11 mouse cellular contexts compared by ENCODE assay signal in the genomic region with DNA sequence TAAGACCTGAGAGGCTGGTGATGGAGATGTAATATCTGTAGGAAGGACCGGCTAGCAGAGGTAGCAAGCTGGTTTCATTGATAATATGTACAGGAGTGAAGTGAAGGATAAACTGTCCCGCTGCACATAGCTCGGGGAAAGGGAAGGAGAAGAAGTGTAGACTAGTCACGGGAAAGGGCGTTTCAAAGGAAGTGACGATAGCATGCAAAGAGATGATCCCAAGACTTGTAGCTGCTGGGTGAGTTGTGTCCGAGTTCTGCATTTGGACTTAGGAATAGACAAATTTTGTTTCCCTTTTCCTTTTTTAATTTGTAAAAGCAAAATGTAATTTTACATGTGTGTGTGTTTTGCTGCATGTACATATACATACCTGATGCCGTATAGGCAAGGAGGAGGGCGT. TPM values are rescaled to one million over a fixed set of nuclear protein-coding genes. Genes with fewer than 3 reads are reported as not detected.
DNase-seq lines count a peak whose midpoint lies in the region; ATAC-seq and TF ChIP-seq lines count a peak whose summit lies in the region.
"Had no signal": no experiment of that assay in that cellular context is flagged by ENCODE, and none has a peak within 500 bp of the region (broad histone marks: within the 10 kb centered on the region; RNA-seq: fewer than 3 reads in every experiment).

No protein-coding gene starts in this region.

- no peaks in the 10 kb centered on the region for H3K36me3 ChIP-seq in heart, embryonic 11.5 days (ENCODE audit: control insufficient read depth, insufficient read depth, low read length)
- H3K36me3 ChIP-seq in megakaryocyte, embryonic 14.5 days (replicated peaks; ENCODE audit: low read length) = peaks cover 10% of the 10 kb centered on the region
- 0 out of 2 replicates have a peak, but pooled peaks cover 4% of the 10 kb centered on the region for H3K36me3 ChIP-seq in liver, embryonic 12.5 days
- H3K36me3 ChIP-seq in stomach, postnatal 0 days (ENCODE audit: control insufficient read depth, insufficient read depth, low read length) = no peaks in the 10 kb centered on the region

- no peak overlapping the region for H3K9ac ChIP-seq in heart, embryonic 11.5 days (ENCODE audit: low read depth, low read length)
- H3K9ac ChIP-seq in liver, embryonic 12.5 days = no peak overlapping the region
- H3K9ac ChIP-seq in stomach, postnatal 0 days (ENCODE audit: low read length) = no peak overlapping the region

- intact Hi-C loops in heart, postnatal 14 days (cut with DNase I) = no loop called here

- H3K27me3 ChIP-seq in heart, embryonic 11.5 days (ENCODE audit: control insufficient read depth, insufficient read depth, low read length) = no peaks in the 10 kb centered on the region
- no peaks in the 10 kb centered on the region for H3K27me3 ChIP-seq in megakaryocyte, embryonic 14.5 days (replicated peaks)
- no peaks in the 10 kb centered on the region for H3K27me3 ChIP-seq in liver, embryonic 12.5 days (replicated peaks)
- H3K27me3 ChIP-seq in stomach, postnatal 0 days (ENCODE audit: control insufficient read depth, insufficient read depth, low read length) = no peaks in the 10 kb centered on the region
- H3K27me3 ChIP-seq: Patski had no signal

- WGBS in heart, embryonic 11.5 days (ENCODE audit: insufficient replicate concordance) = 84% methylated on average over 9 of the region's 9 CpGs
- 70% methylated on average over 9 of the region's 9 CpGs for WGBS in liver, embryonic 12.5 days (ENCODE audit: insufficient replicate concordance)
- 89% methylated on average over 9 of the region's 9 CpGs for WGBS in stomach, postnatal 0 days

- H3K27ac ChIP-seq in heart, embryonic 11.5 days (ENCODE audit: low read depth, low read length) = no peak overlapping the region
- no peak overlapping the region for H3K27ac ChIP-seq in liver, embryonic 12.5 days
- no peak overlapping the region for H3K27ac ChIP-seq in stomach, postnatal 0 days (replicated peaks)
- H3K27ac ChIP-seq: macrophage had no signal

- TF ChIP-seq CTCF in stomach, postnatal 0 days (IDR thresholded peaks at IDR 0.05; ENCODE audit: low read depth) = no peak

- no peak for ATAC-seq in heart, embryonic 11.5 days (replicated peaks; ENCODE audit: insufficient number of reproducible peaks, low FRiP score, low TSS enrichment)
- no peak for ATAC-seq in megakaryocyte, adult 5-6 weeks (ENCODE audit: poor library complexity, severe bottlenecking)
- no peak for ATAC-seq in liver, embryonic 12.5 days
- ATAC-seq in stomach, postnatal 0 days (ENCODE audit: low FRiP score, low TSS enrichment) = no peak
- ATAC-seq: Patski had no signal

- no peak for TF ChIP-seq EP300 in stomach, postnatal 0 days (optimal IDR thresholded peaks at IDR 0.05)

- H3K4me3 ChIP-seq in heart, embryonic 11.5 days (ENCODE audit: low read depth, low read length) = no peak overlapping the region
- peak overlapping the region; percentile 34 for H3K4me3 ChIP-seq in megakaryocyte, embryonic 14.5 days (replicated peaks)
- H3K4me3 ChIP-seq in liver, embryonic 12.5 days = no peak overlapping the region
- H3K4me3 ChIP-seq in stomach, postnatal 0 days (ENCODE audit: low read depth, low read length) = no peak overlapping the region

- H3K4me1 ChIP-seq in heart, embryonic 11.5 days (ENCODE audit: control insufficient read depth, insufficient read depth, low read length) = peaks cover 7% of the 10 kb centered on the region; the same call in 1 of the 2 replicates
- peaks cover 47% of the 10 kb centered on the region for H3K4me1 ChIP-seq in megakaryocyte, embryonic 14.5 days
- H3K4me1 ChIP-seq in liver, embryonic 12.5 days = peaks cover 35% of the 10 kb centered on the region
- H3K4me1 ChIP-seq in stomach, postnatal 0 days (replicated peaks; ENCODE audit: control insufficient read depth, insufficient read depth) = peaks cover 2% of the 10 kb centered on the region; the same call in 1 of the 2 replicates

- no peak for DNase-seq in heart, postnatal 14 days
- DNase-seq in stomach, postnatal 0 days (ENCODE audit: low spot score) = no peak
- DNase-seq in gastrocnemius, adult 18-20 months (ENCODE audit: low spot score) = no peak
- no peak for DNase-seq in right cerebral cortex, adult 2 months (ENCODE audit: low spot score in 2 of 2)
- DNase-seq: gastrocnemius, postnatal 14 days had no signal

- no peaks in the 10 kb centered on the region for H3K9me3 ChIP-seq in heart, embryonic 11.5 days (replicated peaks; ENCODE audit: control insufficient read depth, low read length)
- H3K9me3 ChIP-seq in megakaryocyte, embryonic 14.5 days = no peaks in the 10 kb centered on the region
- no peaks in the 10 kb centered on the region for H3K9me3 ChIP-seq in liver, embryonic 12.5 days (replicated peaks)
- no peaks in the 10 kb centered on the region for H3K9me3 ChIP-seq in stomach, postnatal 0 days (ENCODE audit: control insufficient read depth, low read length)

- H3K4me2 ChIP-seq in heart, embryonic 11.5 days = 0 out of 2 replicates have a peak overlapping the region, but pooled peaks have one; percentile 79
- H3K4me2 ChIP-seq in liver, embryonic 12.5 days = peak overlapping the region; percentile 92
- 0 out of 2 replicates have a peak overlapping the region, but pooled peaks have one; percentile 3 for H3K4me2 ChIP-seq in stomach, postnatal 0 days (replicated peaks; ENCODE audit: low read depth)

RNA-seq across cellular contexts. Expression of gene Abl2, which starts 1.9 kb away (rescaled TPM):
- 3.5 and 5.2 TPM in 2 replicates for polyA plus RNA-seq in heart, embryonic 11.5 days (2014; fragmentation: Nextera tagmentation; extraction: Ambion mirVana)
- 10 to 100 TPM; 20.1 to 23.5 TPM for total RNA-seq in heart, postnatal 14 days (2021)
- 5.0 and 5.8 TPM in 2 replicates for polyA plus RNA-seq in megakaryocyte, embryonic 14.5 days (2012; ENCODE audit: insufficient read depth, low replicate concordance)
- total RNA-seq in megakaryocyte, adult 5-6 weeks (2015) = 3.5 and 4.2 TPM in 2 replicates
- total RNA-seq in megakaryocyte, adult 5-6 weeks (2017) = 8.0 and 8.1 TPM in 2 replicates
- 2.4 and 2.5 TPM in 2 replicates for polyA plus RNA-seq in liver, embryonic 12.5 days (2016; fragmentation: Nextera tagmentation; extraction: Ambion mirVana)
- 1.4 TPM in 2 replicates for polyA plus RNA-seq in stomach, postnatal 0 days (2015; fragmentation: Nextera tagmentation; extraction: Ambion mirVana)
- 10 to 100 TPM; 21.3 to 23.1 TPM for total RNA-seq in gastrocnemius, adult 18-20 months (2021)

RNA-seq across cellular contexts. Expression of gene Gm10031, which starts 36.7 kb away (rescaled TPM):
- 0.35 and 0.66 TPM in 2 replicates for polyA plus RNA-seq in heart, embryonic 11.5 days (2014; fragmentation: Nextera tagmentation; extraction: Ambion mirVana)
- total RNA-seq in heart, postnatal 14 days (2021) = 10 to 100 TPM; 39.9 to 45.6 TPM
- polyA plus RNA-seq in megakaryocyte, embryonic 14.5 days (2012; ENCODE audit: insufficient read depth, low replicate concordance) = 1.2 and 1.8 TPM in 2 replicates
- 3.8 and 7.0 TPM in 2 replicates for total RNA-seq in megakaryocyte, adult 5-6 weeks (2015)
- 12.0 and 19.4 TPM in 2 replicates for total RNA-seq in megakaryocyte, adult 5-6 weeks (2017)
- 0.18 and 0.29 TPM in 2 replicates for polyA plus RNA-seq in liver, embryonic 12.5 days (2016; fragmentation: Nextera tagmentation; extraction: Ambion mirVana)
- polyA plus RNA-seq in stomach, postnatal 0 days (2015; fragmentation: Nextera tagmentation; extraction: Ambion mirVana) = 0.53 and 0.62 TPM in 2 replicates
- total RNA-seq in gastrocnemius, adult 18-20 months (2021) = 10 to 100 TPM; 45.0 to 45.1 TPM

Comparison
In these comparisons a context has a peak if more than half of its experiments do, and no peak if none do; other contexts are left out.
1. H3K4me2 ChIP-seq: peak in every context shown above with its lines; median percentile 92 in liver, embryonic 12.5 days; 79 in heart, embryonic 11.5 days; 3 in stomach, postnatal 0 days.